Mouse (Mus musculus) liver, embryonic 15.5 days (tissue): ENCODE results near the gene Hspa1l. TPM values are rescaled to one million over a fixed set of nuclear protein-coding genes. Genes with fewer than 3 reads are reported as not detected.

Experiments
- ATAC-seq: fragments of 200-750 bp; cut with Nextera tagmentation; 2 replicates; pipeline ENCODE4 v1.8.0; 2017; ENCODE audit warnings: moderate number of reproducible peaks, mild to moderate bottlenecking, moderate library complexity; ENCODE audit not compliant: insufficient read depth
- H3K27ac ChIP-seq: fragments of 300-500 bp; sonication (generic); replicated peaks from 2 replicates; pipeline ENCODE4 v1.5.1; 2015; ENCODE audit warnings: mild to moderate bottlenecking, inconsistent platforms
- H3K27me3 ChIP-seq: fragments of 300-500 bp; sonication (generic); 2 replicates; pipeline ENCODE4 v1.6.1; 2015; ENCODE audit warnings: mild to moderate bottlenecking, inconsistent platforms
- H3K36me3 ChIP-seq: fragments of 300-500 bp; sonication (generic); replicated peaks from 2 replicates; pipeline ENCODE4 v1.6.1; 2015; ENCODE audit warnings: moderate library complexity, mild to moderate bottlenecking, inconsistent platforms
- H3K4me1 ChIP-seq: fragments of 300-500 bp; sonication (generic); replicated peaks from 2 replicates; pipeline ENCODE4 v1.6.1; 2015; ENCODE audit warnings: inconsistent platforms
- H3K4me2 ChIP-seq: fragments of 300-500 bp; sonication (generic); 2 replicates; pipeline ENCODE4 v1.6.1; 2015; ENCODE audit warnings: moderate library complexity, mild to moderate bottlenecking, inconsistent platforms
- H3K4me3 ChIP-seq: fragments of 300-500 bp; sonication (generic); replicated peaks from 2 replicates; pipeline ENCODE4 v1.5.1; 2015; ENCODE audit warnings: mild to moderate bottlenecking, inconsistent platforms
- H3K9ac ChIP-seq: fragments of 300-500 bp; sonication (generic); 2 replicates; pipeline ENCODE4 v1.6.1; 2015; ENCODE audit warnings: moderate library complexity, mild to moderate bottlenecking, inconsistent platforms
- H3K9me3 ChIP-seq: fragments of 300-500 bp; sonication (generic); replicated peaks from 2 replicates; pipeline ENCODE4 v1.6.1; 2016; ENCODE audit warnings: inconsistent platforms
- WGBS: fragments of 180-500 bp; shearing (Covaris S2); methylation state at CpG from one replicate; pipeline ENCODE4 v1.1.7; 2015; ENCODE audit warnings: mixed read lengths; ENCODE audit not compliant: insufficient replicate concordance; 5-methylcytosine and 5-hydroxymethylcytosine counted together
- polyA plus RNA-seq: library from polyadenylated mRNA; unstranded; fragments of >200 nt; fragmentation: Nextera tagmentation; extraction: Ambion mirVana; gene quantifications from 2 replicates; pipeline ENCODE4 v1.2.1, GENCODE M21; 2015

Gene Hspa1l
- polyA plus RNA-seq, 1 experiment from 2014 or later: 0.25 TPM

GRCm38 (mm10) chr17:35007387-35007991, 35.0 kb downstream of the Hspa1l start:
- H3K27me3 ChIP-seq: no peaks in the 10 kb centered on the region
- no peak overlapping the region for H3K4me3 ChIP-seq
- H3K27ac ChIP-seq: no peak overlapping the region
- peaks cover 85% of the 10 kb centered on the region for H3K36me3 ChIP-seq
- no peak for ATAC-seq
- no peak overlapping the region for H3K9ac ChIP-seq
- H3K4me2 ChIP-seq: no peak overlapping the region
- peaks cover 25% of the 10 kb centered on the region for H3K4me1 ChIP-seq
- WGBS: 81% methylated on average over 7 of the region's 7 CpGs
- H3K9me3 ChIP-seq: no peaks in the 10 kb centered on the region

- H3K27me3 ChIP-seq: no peaks in the 10 kb centered on the region
- H3K27ac ChIP-seq: no peak overlapping the region
- peaks cover 4% of the 10 kb centered on the region for H3K4me1 ChIP-seq
- H3K36me3 ChIP-seq: peaks cover 98% of the 10 kb centered on the region
- no peak overlapping the region for H3K4me2 ChIP-seq
- WGBS: 82% methylated on average over 7 of the region's 7 CpGs
- no peak for ATAC-seq
- no peaks in the 10 kb centered on the region for H3K9me3 ChIP-seq
- H3K4me3 ChIP-seq: no peak overlapping the region
- no peak overlapping the region for H3K9ac ChIP-seq
Measured at GRCm38 (mm10) chr17:35009586-35009985, 37.1 kb downstream of the Hspa1l start.

- Histone ChIP-seq H3K4me1 (peaks cover 3% of the 10 kb centered on the region), H3K27me3 (no peaks in the 10 kb centered on the region), H3K9me3 (no peaks in the 10 kb centered on the region), H3K4me3 (no peak overlapping the region), H3K27ac (no peak overlapping the region), H3K9ac (no peak overlapping the region), H3K36me3 (peaks cover 100% of the 10 kb centered on the region), H3K4me2 (no peak overlapping the region)
- ATAC-seq: no peak
- 83% methylated on average over 8 of the region's 8 CpGs for WGBS
Measured at GRCm38 (mm10) chr17:35011440-35011839, 38.9 kb downstream of the Hspa1l start.

- no peak overlapping the region for H3K4me2 ChIP-seq
- 82% methylated on average over 13 of the region's 13 CpGs for WGBS
- no peak overlapping the region for H3K9ac ChIP-seq
- H3K9me3 ChIP-seq: no peaks in the 10 kb centered on the region
- H3K27ac ChIP-seq: no peak overlapping the region
- no peak overlapping the region for H3K4me3 ChIP-seq
- ATAC-seq: no peak
- no peaks in the 10 kb centered on the region for H3K27me3 ChIP-seq
- peaks cover 100% of the 10 kb centered on the region for H3K36me3 ChIP-seq
- peaks cover 13% of the 10 kb centered on the region for H3K4me1 ChIP-seq
Measured at GRCm38 (mm10) chr17:35012430-35012829, 39.9 kb downstream of the Hspa1l start.

GRCm38 (mm10) chr17:35013221-35013620, 40.7 kb downstream of the Hspa1l start:
- WGBS: 70% methylated on average over 6 of the region's 6 CpGs
- peaks cover 93% of the 10 kb centered on the region for H3K36me3 ChIP-seq
- no peak for ATAC-seq

GRCm38 (mm10) chr17:35015296-35015695, 42.8 kb downstream of the Hspa1l start:
- H3K4me2 ChIP-seq: no peak overlapping the region
- peaks cover 19% of the 10 kb centered on the region for H3K4me1 ChIP-seq
- H3K4me3 ChIP-seq: no peak overlapping the region
- H3K27ac ChIP-seq: no peak overlapping the region
- ATAC-seq: no peak
- WGBS: 85% methylated on average over 16 of the region's 16 CpGs
- H3K9me3 ChIP-seq: no peaks in the 10 kb centered on the region
- peaks cover 72% of the 10 kb centered on the region for H3K36me3 ChIP-seq
- no peak overlapping the region for H3K9ac ChIP-seq
- H3K27me3 ChIP-seq: no peaks in the 10 kb centered on the region

More at GRCm38 (mm10) chr17:35013221-35013620, 40.7 kb downstream of the Hspa1l start:
- no peak overlapping the region for H3K9ac ChIP-seq
- H3K4me1 ChIP-seq: peaks cover 16% of the 10 kb centered on the region
- no peaks in the 10 kb centered on the region for H3K27me3 ChIP-seq
- no peak overlapping the region for H3K27ac ChIP-seq
- H3K4me3 ChIP-seq: no peak overlapping the region
- no peaks in the 10 kb centered on the region for H3K9me3 ChIP-seq
- H3K4me2 ChIP-seq: no peak overlapping the region

GRCm38 (mm10) chr17:35016376-35016775, 43.9 kb downstream of the Hspa1l start, which contains the start of gene Vwa7:
TSS of gene Vwa7 (plus strand) at chr17:35016579.
- Histone ChIP-seq H3K4me3 (no peak within 1 kb of the TSS), H3K4me1 (peaks cover 27% of the 10 kb centered on the region), H3K9me3 (no peaks in the 10 kb centered on the region), H3K27me3 (no peaks in the 10 kb centered on the region), H3K27ac (no peak within 1 kb of the TSS), H3K9ac (no peak within 1 kb of the TSS), H3K36me3 (peaks cover 61% of the 10 kb centered on the region), H3K4me2 (no peak within 1 kb of the TSS)
- ATAC-seq: no peak
- 77% methylated on average over 12 of the region's 12 CpGs for WGBS

GRCm38 (mm10) chr17:35016791-35017705, 44.5 kb downstream of the Hspa1l start:
- ATAC-seq: no peak
- H3K27ac ChIP-seq: no peak overlapping the region

GRCm38 (mm10) chr17:35017706-35018030, 45.2 kb downstream of the Hspa1l start:
- Histone ChIP-seq H3K4me1 (peaks cover 40% of the 10 kb centered on the region), H3K27ac (no peak overlapping the region), H3K36me3 (peaks cover 48% of the 10 kb centered on the region), H3K9me3 (no peaks in the 10 kb centered on the region), H3K9ac (no peak overlapping the region), H3K4me3 (no peak overlapping the region), H3K27me3 (no peaks in the 10 kb centered on the region), H3K4me2 (no peak overlapping the region)
- WGBS: 72% methylated on average over 14 of the region's 14 CpGs
- no peak for ATAC-seq

More at GRCm38 (mm10) chr17:35016791-35017705, 44.5 kb downstream of the Hspa1l start:
- Histone ChIP-seq H3K27me3 (no peaks in the 10 kb centered on the region), H3K9ac (no peak overlapping the region), H3K4me3 (no peak overlapping the region), H3K36me3 (peaks cover 54% of the 10 kb centered on the region), H3K4me2 (no peak overlapping the region), H3K4me1 (peaks cover 34% of the 10 kb centered on the region), H3K9me3 (no peaks in the 10 kb centered on the region)
- WGBS: 75% methylated on average over 10 of the region's 10 CpGs

GRCm38 (mm10) chr17:35018171-35018570, 45.7 kb downstream of the Hspa1l start:
- Histone ChIP-seq H3K4me2 (no peak overlapping the region), H3K9ac (no peak overlapping the region), H3K4me1 (peaks cover 45% of the 10 kb centered on the region), H3K27ac (no peak overlapping the region), H3K9me3 (no peaks in the 10 kb centered on the region), H3K36me3 (peaks cover 43% of the 10 kb centered on the region), H3K4me3 (no peak overlapping the region), H3K27me3 (no peaks in the 10 kb centered on the region)
- 49% methylated on average over 3 of the region's 3 CpGs for WGBS
- ATAC-seq: no peak

GRCm38 (mm10) chr17:35019894-35020293, 47.4 kb downstream of the Hspa1l start:
- Histone ChIP-seq H3K9me3 (no peaks in the 10 kb centered on the region), H3K4me3 (no peak overlapping the region), H3K4me2 (no peak overlapping the region), H3K27me3 (no peaks in the 10 kb centered on the region), H3K36me3 (peaks cover 26% of the 10 kb centered on the region), H3K27ac (no peak overlapping the region), H3K4me1 (peaks cover 62% of the 10 kb centered on the region), H3K9ac (no peak overlapping the region)
- 83% methylated on average over 11 of the region's 11 CpGs for WGBS
- no peak for ATAC-seq
